Mouse (Mus musculus) MEL (cell line): ENCODE measurements at regions not wholly inside any gene's neighbourhood (a gene's known extent, or its start where the extent isn't known, plus 50 kb on each side); places are given as distances from the start of the nearest gene placed in this dataset.

Experiments used
- CTCF ChIP-seq, 3 experiments: IDR thresholded peaks in 2 of 3; conservative IDR thresholded peaks in 1 of 3; 2 replicates each; pipeline ENCODE4 v1.5.1; 2011 to 2012; ENCODE audit warnings: low read length in 3 of 3, low read depth in 2 of 3, mild to moderate bottlenecking in 2 of 3, improper control_type of control experiment in 1 of 3, inconsistent platforms in 1 of 3, mixed read lengths in 1 of 3, moderate library complexity in 1 of 3; ENCODE audit not compliant: control insufficient read depth in 1 of 3, insufficient read depth in 1 of 3, poor library complexity in 1 of 3, severe bottlenecking in 1 of 3
- E2F4 ChIP-seq: IDR thresholded peaks from 2 replicates; pipeline ENCODE4 v1.6.1; 2011; ENCODE audit warnings: low read depth, low read length, improper control_type of control experiment, borderline replicate concordance
- GATA1 ChIP-seq: IDR thresholded peaks from 2 replicates; pipeline ENCODE4 v1.6.1; 2011; ENCODE audit warnings: low read depth, low read length, improper control_type of control experiment
- MAFK ChIP-seq: IDR thresholded peaks from 2 replicates; pipeline ENCODE4 v1.6.1; 2011; ENCODE audit warnings: low read depth, mild to moderate bottlenecking, low read length, improper control_type of control experiment, borderline replicate concordance
- MAX ChIP-seq: IDR thresholded peaks from 2 replicates; pipeline ENCODE4 v1.6.1; 2011; ENCODE audit warnings: low read length, improper control_type of control experiment
- NELFE ChIP-seq: IDR thresholded peaks from 2 replicates; pipeline ENCODE4 v1.6.1; 2011; ENCODE audit warnings: low read depth, low read length, improper control_type of control experiment
- NRF1 ChIP-seq: IDR thresholded peaks from 2 replicates; pipeline ENCODE4 v1.6.1; 2014; ENCODE audit warnings: low read depth, mild to moderate bottlenecking, inconsistent platforms, low read length, improper control_type of control experiment, moderate library complexity; ENCODE audit not compliant: poor library complexity, insufficient read depth, severe bottlenecking
- POLR2A ChIP-seq, 2 experiments: IDR thresholded peaks; 2 replicates each; pipeline ENCODE4 v1.6.1; 2011 to 2012; ENCODE audit warnings: low read length in 2 of 2, mild to moderate bottlenecking in 2 of 2, control low read depth in 1 of 2, improper control_type of control experiment in 1 of 2, low read depth in 1 of 2, moderate library complexity in 1 of 2; ENCODE audit not compliant: control insufficient read depth in 1 of 2, insufficient read depth in 1 of 2, poor library complexity in 1 of 2
- RAD21 ChIP-seq: IDR thresholded peaks from 2 replicates; pipeline ENCODE4 v1.6.1; 2011; ENCODE audit warnings: mild to moderate bottlenecking, low read depth, low read length, improper control_type of control experiment
- TAL1 ChIP-seq: IDR thresholded peaks from 2 replicates; pipeline ENCODE4 v1.6.1; 2012; ENCODE audit warnings: mild to moderate bottlenecking, inconsistent platforms, low read length, moderate library complexity, mixed read lengths
- USF1 ChIP-seq: IDR thresholded peaks from 2 replicates; pipeline ENCODE4 v1.6.1; 2014; ENCODE audit warnings: low read depth, mild to moderate bottlenecking, inconsistent platforms, low read length, improper control_type of control experiment, moderate library complexity
- ZNF384 ChIP-seq: IDR thresholded peaks from 2 replicates; pipeline ENCODE4 v1.6.1; 2012; ENCODE audit warnings: low read depth, mild to moderate bottlenecking, inconsistent platforms, low read length, improper control_type of control experiment

GRCm38 (mm10) chr4:61973236-61973635 lies 80.7 kb downstream of the Mup20 start:
- TF ChIP-seq NELFE: no peak
- no peak for TF ChIP-seq ZNF384
- no peak for TF ChIP-seq NRF1
- TF ChIP-seq MAX: no peak
- peak; percentile 53 to 78 (median 73) for TF ChIP-seq CTCF (IDR thresholded peaks at IDR 0.05 in 2 of 3, conservative IDR thresholded peaks at IDR 0.05 in 1 of 3; ENCODE audit: control insufficient read depth in 1 of 3, insufficient read depth in 1 of 3, low read depth in 2 of 3, low read length in 3 of 3, poor library complexity in 1 of 3, severe bottlenecking in 1 of 3)
- TF ChIP-seq GATA1: no peak
- TF ChIP-seq MAFK: no peak
- TF ChIP-seq USF1: no peak
- no peak for TF ChIP-seq E2F4
- peak; percentile 23 for TF ChIP-seq RAD21
- no peak for TF ChIP-seq POLR2A (IDR thresholded peaks at IDR 0.05; ENCODE audit: control insufficient read depth in 1 of 2, insufficient read depth in 1 of 2, low read depth in 1 of 2, low read length in 2 of 2, poor library complexity in 1 of 2)
- no peak for TF ChIP-seq TAL1
